Mouse (Mus musculus) induced T-regulatory cell, adult 2 months (primary cell): Measurements from ENCODE around the gene Gprc5c.
A peak's percentile ranks its signal among the peaks of the same experiment; 100 is the strongest.
"Not testable (repeated sequence)": the region's sequence is repeated elsewhere in the genome, so short reads cannot be mapped to it uniquely, and the experiment has no call there.

Experiments used
- DNase-seq: peaks from one replicate; pipeline ENCODE4 v3.0.0-alpha.2; 2012; ENCODE audit warnings: low read depth

Gene Gprc5c

DNA sequence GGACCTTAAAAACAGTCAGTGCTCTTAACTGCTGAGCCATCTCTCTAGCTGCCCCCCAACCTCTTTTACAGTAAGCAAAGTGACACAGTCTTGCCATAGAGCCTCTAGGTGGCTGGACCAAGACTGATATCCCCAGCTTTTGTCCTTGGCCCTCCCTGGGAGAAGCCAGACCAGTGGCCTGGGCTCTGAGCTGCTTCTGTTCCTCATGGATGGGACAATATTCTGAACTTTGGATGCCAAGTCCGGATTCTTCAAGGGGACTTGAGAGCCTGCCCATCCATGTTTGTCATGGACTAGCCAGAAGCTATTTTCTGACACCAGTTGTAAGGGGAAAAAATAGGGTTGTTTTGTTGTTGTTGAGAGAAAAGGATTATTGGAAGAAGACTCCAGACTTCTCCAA, 18.8 kb downstream of the Gprc5c start:
- DNase-seq = no peak

DNA sequence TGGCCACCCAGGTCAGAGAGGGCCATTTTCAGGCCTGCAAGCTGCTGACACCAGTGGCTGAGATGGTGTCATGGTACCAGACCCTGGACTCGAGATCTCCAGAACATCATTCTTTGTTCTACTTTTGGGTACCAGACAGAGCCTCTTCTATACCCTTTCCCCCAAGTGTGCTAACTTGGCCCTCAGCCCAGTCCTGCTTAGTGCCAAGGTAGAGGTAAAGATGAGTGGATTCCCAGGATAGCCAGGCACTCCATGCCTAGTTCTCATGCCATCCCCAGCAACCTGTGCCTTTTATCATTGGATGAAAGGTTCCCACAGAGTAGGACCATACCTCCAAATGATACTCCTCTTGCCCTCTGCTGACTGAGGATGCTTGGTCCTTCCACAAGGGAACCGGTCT, 20.6 kb downstream of the Gprc5c start:
- DNase-seq = no peak

DNA sequence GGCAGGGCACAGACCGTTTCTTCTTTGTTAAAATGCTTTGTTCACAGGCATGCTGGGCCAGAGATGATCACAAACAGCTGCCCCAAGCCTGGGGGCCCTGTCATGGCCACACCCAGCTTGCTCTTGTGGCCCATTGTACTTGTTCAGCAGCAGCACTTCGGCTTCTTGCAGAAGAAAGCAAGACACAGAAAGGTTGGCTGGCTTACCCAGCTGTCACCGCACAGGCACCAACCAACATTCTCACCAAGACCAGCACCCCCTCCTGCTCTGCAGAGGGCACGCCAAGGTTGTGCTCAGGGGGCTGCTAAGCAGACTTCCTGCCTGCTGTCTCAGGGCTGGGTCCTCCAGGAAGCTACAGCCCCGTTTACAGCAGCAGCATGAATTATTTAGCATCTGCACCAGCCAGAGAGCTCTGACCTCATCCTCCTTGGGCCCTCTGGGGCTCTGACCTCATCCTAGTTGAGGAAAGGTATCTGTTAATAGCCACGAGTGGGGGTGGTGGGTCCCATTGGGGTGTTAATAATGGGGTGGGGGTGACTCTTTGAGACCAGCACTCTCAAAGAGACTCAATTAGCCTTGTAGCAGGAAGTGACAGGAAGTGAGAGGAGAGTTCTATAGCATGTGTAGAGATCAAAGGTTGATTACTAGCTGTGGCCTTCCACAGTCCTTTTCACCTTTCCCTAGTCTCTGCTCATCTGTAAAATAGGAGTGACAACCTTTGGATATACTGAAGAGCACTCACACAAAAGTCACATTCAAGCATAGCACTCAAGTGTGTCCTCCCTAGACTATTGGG, 22.3 kb downstream of the Gprc5c start:
- DNase-seq = peak; percentile 27

GRCm38 (mm10) chr11:114874226-114875145, 23.5 kb downstream of the Gprc5c start:
- no peak for DNase-seq

GRCm38 (mm10) chr11:114875301-114875801, 24.4 kb downstream of the Gprc5c start:
- DNase-seq = no peak

DNA sequence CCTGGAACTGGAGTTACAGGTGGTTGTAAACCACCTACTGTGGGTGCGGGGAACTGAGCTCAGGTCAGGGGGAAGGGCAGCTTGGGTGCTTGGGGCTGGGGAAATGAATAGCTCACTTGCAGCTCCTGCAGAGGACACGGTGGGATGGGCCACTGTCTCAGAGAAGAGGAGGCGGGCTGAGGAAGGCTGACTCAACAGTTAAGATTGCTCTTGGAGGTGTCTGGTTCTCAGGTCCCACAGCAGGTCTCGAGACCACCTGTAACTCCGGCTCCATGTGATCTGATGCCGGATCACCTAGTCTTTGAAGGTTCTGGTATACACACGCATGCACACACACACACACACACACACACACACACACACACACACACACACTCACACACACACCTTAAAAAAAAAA, 25.2 kb downstream of the Gprc5c start:
- DNase-seq = peak; percentile 38

DNA sequence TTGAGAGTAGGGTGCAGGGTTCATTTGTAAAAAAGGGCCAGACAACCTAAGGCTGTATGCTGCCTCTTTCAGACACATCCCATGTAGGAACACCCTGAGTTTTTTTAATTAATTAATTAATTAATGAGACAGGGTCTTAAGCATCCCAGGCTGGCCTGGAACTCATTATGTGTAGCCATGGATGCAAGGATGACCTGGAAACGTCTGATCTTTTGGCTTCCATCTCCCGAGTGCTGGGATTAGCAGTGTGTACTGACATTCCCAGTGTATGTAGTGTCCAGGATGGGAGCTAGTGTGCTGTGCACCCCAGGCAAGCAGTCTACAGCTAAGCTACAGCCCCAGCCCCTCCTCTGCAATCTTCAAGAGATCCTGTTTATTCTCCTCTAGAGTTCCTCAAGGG, 25.7 kb downstream of the Gprc5c start:
- DNase-seq = peak; percentile 11

DNA sequence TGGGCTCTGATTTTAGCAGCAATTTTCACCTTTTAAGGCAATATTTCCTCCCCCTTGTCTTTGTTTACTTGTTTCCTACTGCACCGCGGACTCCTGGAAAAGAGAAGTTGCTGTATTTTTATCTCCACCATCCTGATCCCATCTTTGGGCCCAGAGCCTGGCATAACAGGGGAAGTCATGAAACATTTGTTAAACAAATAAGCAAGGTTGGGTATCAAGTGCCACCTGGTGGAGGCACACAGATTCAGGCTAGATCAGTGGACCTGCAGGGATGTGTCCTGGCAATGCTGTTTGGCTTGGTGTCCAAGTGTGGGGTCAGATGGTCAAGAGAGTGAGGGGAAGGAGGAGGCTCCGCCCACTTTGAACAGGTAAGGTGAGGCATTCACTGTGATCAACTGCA, 26.2 kb downstream of the Gprc5c start:
- peak; percentile 47 for DNase-seq

DNA sequence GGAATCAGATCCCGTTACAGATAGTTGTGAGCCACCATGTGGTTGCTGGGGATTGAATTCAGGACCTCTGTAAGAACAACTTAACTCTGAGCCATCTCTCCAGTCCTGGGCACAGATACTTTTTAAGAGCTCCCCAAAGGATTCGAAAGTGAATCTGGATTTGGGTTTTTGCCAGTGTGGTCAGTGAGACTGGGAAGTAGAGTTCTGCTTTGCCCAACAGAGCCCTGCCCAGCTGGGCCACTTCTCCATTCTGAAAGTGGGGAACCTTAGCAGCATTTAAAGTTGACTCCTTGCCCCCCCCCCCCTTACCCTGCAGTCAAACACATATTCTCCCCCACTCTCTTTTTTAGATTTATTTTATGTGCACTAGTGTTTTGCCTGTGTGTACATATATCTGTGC, 28.7 kb downstream of the Gprc5c start:
- no peak for DNase-seq

DNA sequence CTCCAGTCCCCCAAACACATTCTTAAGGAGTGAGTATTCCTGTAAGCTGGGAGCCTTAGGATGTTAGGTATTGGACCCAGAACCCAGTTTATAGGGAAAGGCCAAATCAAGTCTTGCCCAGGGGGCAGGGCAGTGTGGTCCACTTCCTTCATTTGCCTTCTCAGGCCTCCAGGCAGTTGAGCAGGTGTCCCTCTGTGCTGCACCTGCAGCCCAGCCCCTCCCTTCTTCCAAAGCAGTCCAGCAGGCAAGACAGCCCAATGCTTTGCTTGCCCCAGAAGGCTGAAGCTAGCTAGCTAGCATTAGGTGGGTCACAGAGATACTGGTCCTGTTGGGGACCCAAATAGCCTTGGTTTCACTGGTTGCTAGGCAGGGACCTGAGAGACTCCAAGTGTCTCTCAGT, 29.2 kb downstream of the Gprc5c start:
- DNase-seq = no peak

- peak; percentile 58 for DNase-seq
These were observed 29.6 kb downstream of the Gprc5c start for GRCm38 (mm10) chr11:114880589-114880988.

GRCm38 (mm10) chr11:114883251-114883789, 32.4 kb downstream of the Gprc5c start:
- DNase-seq = peak; percentile 32

DNA sequence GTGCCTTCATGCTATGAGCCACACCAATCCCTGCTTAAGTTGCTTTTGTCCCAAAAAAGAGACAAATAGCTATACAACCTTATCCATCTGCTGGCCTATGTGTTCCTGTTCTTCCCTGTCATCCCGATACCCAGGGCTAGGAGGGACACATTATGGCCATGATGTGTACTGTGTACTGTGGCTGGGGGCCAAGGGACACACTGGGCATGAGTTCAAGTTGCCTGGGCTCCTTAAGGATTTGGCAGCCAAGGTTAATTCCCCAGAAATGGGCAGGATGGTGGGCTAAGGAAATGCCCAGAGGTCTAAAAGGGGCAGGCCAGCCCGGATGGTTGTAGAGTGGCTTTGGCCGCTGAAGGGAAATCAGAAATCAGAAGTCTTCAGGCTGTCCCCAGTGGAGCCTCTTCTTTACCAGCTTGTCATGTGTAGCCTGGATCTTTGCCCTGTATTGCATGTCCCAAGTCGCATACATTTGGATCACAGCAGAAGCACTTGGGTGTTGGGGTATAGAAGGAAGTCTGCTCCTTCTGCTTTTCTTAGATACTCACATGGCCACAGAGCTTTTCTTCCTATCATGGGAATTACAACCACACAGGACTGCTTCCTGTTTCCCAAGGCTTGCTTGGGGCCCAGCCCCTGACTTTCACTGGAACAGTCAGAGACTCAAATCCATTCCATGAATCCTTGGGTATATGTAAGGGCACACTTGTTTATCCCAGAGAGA, 33.6 kb downstream of the Gprc5c start:
- no peak for DNase-seq

GRCm38 (mm10) chr11:114889991-114890518, 39.1 kb downstream of the Gprc5c start, which contains the start of gene Cd300a:
TSS of gene Cd300a (plus strand) at chr11:114890041.
- no peak for DNase-seq

DNA sequence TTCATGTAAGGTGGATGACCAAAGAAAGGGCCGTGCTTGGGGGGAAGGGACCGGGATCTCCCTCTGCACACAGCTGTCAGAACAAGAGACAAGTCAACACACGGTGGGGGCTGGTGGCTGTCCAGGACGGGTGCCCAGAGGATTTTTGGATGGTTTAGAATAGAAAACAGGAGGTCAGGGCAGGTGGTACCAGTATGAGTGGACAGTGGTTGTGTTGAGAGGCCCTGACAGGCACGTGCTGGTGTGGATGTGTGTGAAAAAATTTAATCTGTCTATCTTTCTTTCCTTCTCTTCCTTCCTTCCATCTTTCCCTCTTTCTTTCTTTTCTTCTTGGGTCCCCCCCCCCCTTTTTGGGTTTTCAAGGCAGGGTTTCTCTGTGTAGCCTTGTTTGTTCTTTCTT, 39.6 kb downstream of the Gprc5c start:
- DNase-seq = no peak

DNA sequence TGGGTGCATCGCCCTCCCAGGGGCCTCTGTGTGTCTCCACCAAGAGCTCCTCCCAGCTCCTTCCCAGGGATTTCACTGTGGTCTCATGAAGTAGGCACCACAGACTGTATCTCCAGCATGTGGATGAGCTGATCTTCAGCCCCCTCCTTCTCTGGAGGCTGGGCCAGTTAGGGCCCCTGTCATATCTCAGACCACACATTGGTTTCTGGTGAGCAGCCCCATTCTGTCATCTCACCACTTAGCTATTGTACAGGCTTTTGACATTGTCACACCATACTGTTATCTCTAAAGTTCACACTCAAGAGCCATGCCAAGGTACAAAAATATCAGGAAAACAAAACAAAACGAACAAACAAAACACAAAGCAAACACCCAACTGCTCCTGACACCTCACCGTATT, 45.1 kb downstream of the Gprc5c start:
- DNase-seq = no peak

GRCm38 (mm10) chr11:114898026-114898425, 47.1 kb downstream of the Gprc5c start:
- no peak for DNase-seq

GRCm38 (mm10) chr11:114903224-114903623, 52.3 kb downstream of the Gprc5c start:
- no peak for DNase-seq

- no peak for DNase-seq
These were observed 56.6 kb downstream of the Gprc5c start for GRCm38 (mm10) chr11:114907567-114907966.

DNA sequence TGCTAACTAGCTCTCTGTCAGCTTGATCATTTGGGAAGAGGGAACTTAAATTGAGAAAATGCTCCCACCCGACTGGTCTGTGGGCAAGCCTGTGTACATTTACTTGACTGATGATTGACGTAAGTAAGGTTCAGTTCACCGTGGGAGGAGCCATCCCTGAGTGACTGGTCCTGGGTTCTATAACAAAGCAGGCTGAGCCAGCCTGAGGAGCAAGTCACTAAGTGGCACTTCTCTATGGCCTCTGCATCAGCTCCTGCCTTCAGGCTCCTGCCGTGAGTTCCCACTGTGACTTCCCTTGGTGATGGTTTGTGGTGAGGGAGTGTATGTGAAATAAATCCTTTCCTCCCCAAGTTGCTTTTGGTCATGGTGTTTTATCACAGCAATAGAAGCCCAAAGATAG, 57.1 kb downstream of the Gprc5c start:
- no peak for DNase-seq

- not testable (repeated sequence) for DNase-seq
These were observed 58.6 kb downstream of the Gprc5c start for GRCm38 (mm10) chr11:114909538-114909937.

GRCm38 (mm10) chr11:114912847-114913246, 61.9 kb downstream of the Gprc5c start:
- peak; percentile 66 for DNase-seq
